Mouse (Mus musculus): ENCODE data around the gene Dhx35. TPM values are rescaled to one million over a fixed set of nuclear protein-coding genes. Genes with fewer than 3 reads are reported as not detected.
A peak's percentile ranks its signal among the peaks of the same experiment; 100 is the strongest.

The Dhx35 gene
- total RNA-seq, 2 experiments from 2014 or later: 4.0 to 4.6 TPM

- ATAC-seq (replicated peaks; ENCODE audit: low FRiP score, poor library complexity, severe bottlenecking): 0 out of 2 replicates have a peak, but pooled peaks have one; percentile 55
Observed at GRCm38 (mm10) chr2:158865358-158865757, 70.8 kb downstream of the Dhx35 start.

- ATAC-seq (replicated peaks; ENCODE audit: low FRiP score, poor library complexity, severe bottlenecking): no peak
Observed at GRCm38 (mm10) chr2:158886571-158886970, 92.0 kb downstream of the Dhx35 start.

DNA sequence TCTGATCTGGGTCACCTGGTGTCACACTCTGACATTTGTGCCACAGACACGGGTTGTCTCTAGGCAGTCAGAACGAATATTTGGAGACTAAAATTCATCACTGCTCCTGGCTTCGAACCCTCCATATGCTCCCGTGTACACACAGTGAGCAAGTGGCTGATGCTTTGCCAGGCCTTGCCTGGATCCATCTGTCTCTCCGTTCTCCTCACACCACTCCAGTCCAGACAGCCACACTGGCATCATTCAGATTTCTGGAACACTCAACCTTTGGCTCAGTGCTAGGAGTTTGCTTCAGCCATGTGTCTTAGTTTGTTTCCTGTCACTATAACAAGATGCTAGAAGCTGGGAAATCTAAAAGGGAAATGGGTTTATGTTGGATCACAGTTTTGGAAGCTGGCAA, 93.9 kb downstream of the Dhx35 start:
- ATAC-seq (replicated peaks; ENCODE audit: low FRiP score, poor library complexity, severe bottlenecking): no peak

- no peak for ATAC-seq (replicated peaks; ENCODE audit: low FRiP score, poor library complexity, severe bottlenecking)
Observed at GRCm38 (mm10) chr2:158889201-158889600, 94.6 kb downstream of the Dhx35 start.

DNA sequence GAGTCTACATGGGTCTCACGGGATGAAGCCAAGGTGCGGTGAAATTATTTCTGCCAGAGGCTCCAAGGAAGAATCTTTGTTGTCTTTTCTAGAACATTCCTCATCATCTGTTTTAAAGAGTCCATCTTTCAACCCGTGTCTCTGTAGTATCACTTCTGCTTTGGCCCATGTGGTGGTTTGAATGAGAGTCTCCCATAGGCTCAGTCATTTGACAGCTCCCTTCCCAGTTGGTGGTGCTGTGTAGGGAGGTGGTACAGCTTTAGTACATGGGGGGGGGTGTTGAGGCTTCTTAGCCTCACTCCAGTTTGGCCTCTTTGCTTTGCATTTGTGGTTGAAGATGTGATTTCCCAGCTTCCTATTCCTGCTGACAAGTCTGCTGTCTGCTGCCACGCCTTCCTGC, 96.7 kb downstream of the Dhx35 start:
- ATAC-seq (replicated peaks; ENCODE audit: low FRiP score, poor library complexity, severe bottlenecking): no peak

DNA sequence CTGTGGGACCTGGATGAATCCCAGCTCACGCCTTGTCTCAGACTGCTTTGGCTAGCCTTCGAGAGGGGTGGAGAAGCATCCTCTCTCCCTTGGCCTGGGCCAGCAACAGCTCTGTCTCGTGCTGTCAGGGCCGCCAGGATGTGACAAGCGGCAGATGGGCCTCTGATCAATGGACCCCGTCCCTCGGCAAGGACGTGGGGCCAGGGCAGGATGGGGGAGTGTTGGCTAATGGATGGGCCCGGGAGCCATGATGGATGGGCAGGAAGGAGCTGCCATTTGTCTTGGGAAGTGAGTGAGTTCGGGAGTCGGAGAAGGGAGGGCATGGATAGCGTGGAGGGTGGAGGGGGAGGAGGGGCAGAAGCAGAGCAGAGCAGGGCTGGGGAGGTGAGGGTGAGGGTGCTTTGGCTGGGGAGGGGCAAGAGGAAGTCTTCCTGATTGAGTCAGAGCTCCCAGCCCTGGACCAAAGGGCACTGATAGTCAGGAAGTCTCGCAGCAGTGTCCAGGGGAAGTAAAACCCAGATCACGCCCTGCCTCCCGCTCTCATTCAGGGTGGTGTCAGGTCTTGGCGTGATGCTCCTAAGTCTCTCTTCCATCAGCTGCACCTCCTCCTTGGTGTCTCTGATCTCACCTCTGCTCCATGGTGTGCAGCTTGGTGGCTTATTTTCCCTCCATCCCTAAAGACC, 98.7 kb downstream of the Dhx35 start:
- no peak for ATAC-seq (replicated peaks; ENCODE audit: low FRiP score, poor library complexity, severe bottlenecking)

DNA sequence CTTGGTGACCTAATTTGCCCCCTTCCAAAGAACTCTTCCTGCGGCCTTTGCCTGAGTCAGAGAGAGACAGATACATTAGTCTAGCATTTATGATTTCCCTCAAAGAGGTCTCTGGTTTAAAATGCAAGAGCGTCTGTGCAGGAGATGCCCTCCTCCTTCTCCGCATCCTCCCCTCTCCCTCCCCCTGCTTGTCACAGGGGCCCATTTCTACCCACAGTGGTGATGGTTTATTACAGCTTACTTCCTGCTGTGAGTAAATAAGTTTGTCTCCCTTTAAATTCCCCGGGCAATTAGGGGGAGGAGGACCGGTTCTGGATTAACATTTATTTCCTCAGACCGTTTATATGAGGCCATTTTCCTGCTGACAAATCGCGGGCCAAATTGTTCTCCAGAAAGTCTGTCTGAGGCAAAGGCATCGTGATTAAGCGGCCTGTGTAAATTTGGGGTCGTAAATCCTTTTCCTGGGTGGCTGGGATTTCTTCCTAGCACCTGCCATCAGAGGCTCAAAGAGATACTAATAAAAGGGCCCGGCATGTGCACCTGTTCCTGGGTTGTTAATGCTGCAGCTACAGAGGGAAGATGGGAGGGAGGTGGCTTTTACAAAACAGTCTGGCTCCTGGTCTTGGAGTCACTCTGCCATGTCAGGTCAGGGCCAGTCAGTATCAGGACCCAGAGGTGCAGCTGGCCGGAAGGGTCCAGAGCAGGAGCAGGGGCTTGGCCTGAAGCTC, 104.0 kb downstream of the Dhx35 start:
- no peak for ATAC-seq (replicated peaks; ENCODE audit: low FRiP score, poor library complexity, severe bottlenecking)

Other genes with a start within 250 kb of the Dhx35 start
- not detected in 2 replicates for gene Slc32a1, start 184.0 kb upstream of the Dhx35 start, total RNA-seq (2015; ENCODE audit: low replicate concordance)
- gene Slc32a1, start 184.0 kb upstream of the Dhx35 start, total RNA-seq (2017; ENCODE audit: low replicate concordance): not detected in 2 replicates
- 0.84 and 7.2 TPM in 2 replicates for gene Actr5, start 169.9 kb upstream of the Dhx35 start, total RNA-seq (2015; ENCODE audit: low replicate concordance)
- gene Actr5, start 169.9 kb upstream of the Dhx35 start, total RNA-seq (2017; ENCODE audit: low replicate concordance): 4.2 and 6.2 TPM in 2 replicates
- 1.4 and 2.5 TPM in 2 replicates for gene Ppp1r16b, start 129.4 kb upstream of the Dhx35 start, total RNA-seq (2015; ENCODE audit: low replicate concordance)
- gene Ppp1r16b, start 129.4 kb upstream of the Dhx35 start, total RNA-seq (2017; ENCODE audit: low replicate concordance): 1.7 and 2.3 TPM in 2 replicates
- 24.3 and 33.2 TPM in 2 replicates for gene Fam83d, start 26.7 kb upstream of the Dhx35 start, total RNA-seq (2015; ENCODE audit: low replicate concordance)
- 26.9 and 28.9 TPM in 2 replicates for gene Fam83d, start 26.7 kb upstream of the Dhx35 start, total RNA-seq (2017; ENCODE audit: low replicate concordance)